Mouse (Mus musculus): ENCODE measurements around the gene Zbtb4.

- TF ChIP-seq CTCF (IDR thresholded peaks at IDR 0.05; ENCODE audit: low read depth), result 0 out of 2 replicates have a peak, but pooled peaks have one; percentile 8
- TF ChIP-seq EP300 (optimal IDR thresholded peaks at IDR 0.05), result no peak
Observed at GRCm38 (mm10) chr11:69799394-69800137, 33.9 kb downstream of the Zbtb4 start.

Data from stomach, postnatal 0 days (tissue).